Mouse (Mus musculus) embryo, embryonic 10.5 days (tissue): ENCODE measurements around the gene Olfr509.
"Not testable (repeated sequence)": the region's sequence is repeated elsewhere in the genome, so short reads cannot be mapped to it uniquely, and the experiment has no call there.

Experiments
- DNase-seq: peaks from one replicate; pipeline ENCODE4 v3.0.0-alpha.2; 2015; ENCODE audit warnings: low spot score

Gene Olfr509

GRCm38 (mm10) chr7:108651806-108652205 lies at the start of gene Olfr509:
Olfr509 (minus strand) TSS chr7:108651906.
- DNase-seq: no peak

GRCm38 (mm10) chr7:108678886-108679285 lies 27.2 kb upstream of the Olfr509 start:
- DNase-seq: no peak

- DNase-seq: no peak
Observed at GRCm38 (mm10) chr7:108671058-108671457, 19.4 kb upstream of the Olfr509 start.

- no peak for DNase-seq
Observed at GRCm38 (mm10) chr7:108666118-108666517, 14.4 kb upstream of the Olfr509 start, which contains the start of gene Olfr510. Olfr510 (plus strand) TSS chr7:108666418.

GRCm38 (mm10) chr7:108662419-108662818 lies 10.7 kb upstream of the Olfr509 start:
- no peak for DNase-seq

- DNase-seq: no peak
Observed at GRCm38 (mm10) chr7:108629694-108630093, 22.0 kb downstream of the Olfr509 start, which contains the start of gene Olfr508. Olfr508 (plus strand) TSS chr7:108629994.

- DNase-seq: no peak
Observed at GRCm38 (mm10) chr7:108621514-108621913, 30.2 kb downstream of the Olfr509 start, which contains the start of gene Olfr507. Olfr507 (plus strand) TSS chr7:108621814.

GRCm38 (mm10) chr7:108616781-108617180 lies 34.9 kb downstream of the Olfr509 start:
- DNase-seq: not testable (repeated sequence)

GRCm38 (mm10) chr7:108614110-108614509 lies 37.6 kb downstream of the Olfr509 start:
- DNase-seq: no peak

GRCm38 (mm10) chr7:108610487-108610886 lies 41.2 kb downstream of the Olfr509 start, which contains the start of gene Olfr506:
Olfr506 (plus strand) TSS chr7:108610787.
- DNase-seq: no peak

- DNase-seq: not testable (repeated sequence)
Observed at GRCm38 (mm10) chr7:108601916-108602315, 49.8 kb downstream of the Olfr509 start.
